Mouse (Mus musculus): Measurements from ENCODE around the gene Col3a1.

Gene Col3a1

GRCm38 (mm10) chr1:45311388-45311787, at the start of gene Col3a1:
TSS of gene Col3a1 (plus strand) at chr1:45311538.
- in situ Hi-C loops (cut with MboI; ENCODE audit: unreplicated experiment in 2 of 2) = loop anchor here (10.0 to 25.0 kb wide), 5 partner anchors 567 to 1549 kb away; no protein-coding TSS in a partner anchor

- in situ Hi-C loops (cut with MboI; ENCODE audit: unreplicated experiment in 2 of 2) = no loop called here
Measured at GRCm38 (mm10) chr1:45269421-45269820, 41.9 kb upstream of the Col3a1 start.

- in situ Hi-C loops (cut with MboI; ENCODE audit: unreplicated experiment in 2 of 2) = no loop called here
Measured at GRCm38 (mm10) chr1:45276006-45276539, 35.3 kb upstream of the Col3a1 start.

- in situ Hi-C loops (cut with MboI; ENCODE audit: unreplicated experiment in 2 of 2) = no loop called here
Measured at GRCm38 (mm10) chr1:45287954-45288353, 23.4 kb upstream of the Col3a1 start.

- in situ Hi-C loops (cut with MboI; ENCODE audit: unreplicated experiment in 2 of 2) = no loop called here
Measured at GRCm38 (mm10) chr1:45290037-45290436, 21.3 kb upstream of the Col3a1 start.

GRCm38 (mm10) chr1:45299394-45300119, 11.8 kb upstream of the Col3a1 start:
- in situ Hi-C loops (cut with MboI; ENCODE audit: unreplicated experiment in 2 of 2) = loop anchor here (25.0 kb wide), 3 partner anchors 1062 to 1537 kb away; no protein-coding TSS in a partner anchor

- in situ Hi-C loops (cut with MboI; ENCODE audit: unreplicated experiment in 2 of 2) = loop anchor here (25.0 kb wide), 3 partner anchors 1067 to 1542 kb away; no protein-coding TSS in a partner anchor
Measured at GRCm38 (mm10) chr1:45304273-45304672, 7.1 kb upstream of the Col3a1 start.

- in situ Hi-C loops (cut with MboI; ENCODE audit: unreplicated experiment in 2 of 2) = loop anchor here (25.0 kb wide), 3 partner anchors 1072 to 1547 kb away; no protein-coding TSS in a partner anchor
Measured at GRCm38 (mm10) chr1:45309015-45309414, 2.3 kb upstream of the Col3a1 start.

- in situ Hi-C loops (cut with MboI; ENCODE audit: unreplicated experiment in 2 of 2) = loop anchor here (10.0 to 25.0 kb wide), 5 partner anchors 567 to 1550 kb away; no protein-coding TSS in a partner anchor
Measured at GRCm38 (mm10) chr1:45311962-45312361, 624 bp downstream of the Col3a1 start.

- in situ Hi-C loops (cut with MboI; ENCODE audit: unreplicated experiment in 2 of 2) = loop anchor here (10.0 to 25.0 kb wide), 5 partner anchors 568 to 1551 kb away; no protein-coding TSS in a partner anchor
Measured at GRCm38 (mm10) chr1:45312870-45313269, 1.5 kb downstream of the Col3a1 start.

GRCm38 (mm10) chr1:45313696-45314295, 2.5 kb downstream of the Col3a1 start:
- in situ Hi-C loops (cut with MboI; ENCODE audit: unreplicated experiment in 2 of 2) = loop anchor here (10.0 to 25.0 kb wide), 5 partner anchors 569 to 1551 kb away; no protein-coding TSS in a partner anchor

- in situ Hi-C loops (cut with MboI; ENCODE audit: unreplicated experiment in 2 of 2) = loop anchor here (10.0 to 25.0 kb wide), 5 partner anchors 571 to 1554 kb away; no protein-coding TSS in a partner anchor
Measured at GRCm38 (mm10) chr1:45315767-45316528, 4.6 kb downstream of the Col3a1 start.

- in situ Hi-C loops (cut with MboI; ENCODE audit: unreplicated experiment in 2 of 2) = loop anchor here (10.0 to 25.0 kb wide), 5 partner anchors 573 to 1556 kb away; no protein-coding TSS in a partner anchor
Measured at GRCm38 (mm10) chr1:45318241-45318640, 6.9 kb downstream of the Col3a1 start.

GRCm38 (mm10) chr1:45320861-45321260, 9.5 kb downstream of the Col3a1 start:
- in situ Hi-C loops (cut with MboI; ENCODE audit: unreplicated experiment in 2 of 2) = loop anchor here (25.0 kb wide), 3 partner anchors 1084 to 1559 kb away; no protein-coding TSS in a partner anchor

- in situ Hi-C loops (cut with MboI; ENCODE audit: unreplicated experiment in 2 of 2) = no loop called here
Measured at GRCm38 (mm10) chr1:45329149-45329548, 17.8 kb downstream of the Col3a1 start.

- in situ Hi-C loops (cut with MboI; ENCODE audit: unreplicated experiment in 2 of 2) = no loop called here
Measured at GRCm38 (mm10) chr1:45355944-45356343, 44.6 kb downstream of the Col3a1 start.

- in situ Hi-C loops (cut with MboI; ENCODE audit: unreplicated experiment in 2 of 2) = no loop called here
Measured at GRCm38 (mm10) chr1:45358020-45358419, 46.7 kb downstream of the Col3a1 start.

- in situ Hi-C loops (cut with MboI; ENCODE audit: unreplicated experiment in 2 of 2) = no loop called here
Measured at GRCm38 (mm10) chr1:45359147-45359546, 47.8 kb downstream of the Col3a1 start.

GRCm38 (mm10) chr1:45359673-45360072, 48.3 kb downstream of the Col3a1 start:
- in situ Hi-C loops (cut with MboI; ENCODE audit: unreplicated experiment in 2 of 2) = no loop called here

- in situ Hi-C loops (cut with MboI; ENCODE audit: unreplicated experiment in 2 of 2) = no loop called here
Measured at GRCm38 (mm10) chr1:45363274-45363673, 51.9 kb downstream of the Col3a1 start.
